Mouse (Mus musculus) stomach, postnatal 0 days (tissue): Measurements from ENCODE around the gene Khnyn.

Source experiments
- CTCF ChIP-seq: IDR thresholded peaks from 2 replicates; pipeline ENCODE4 v1.5.1; 2016; ENCODE audit warnings: antibody characterized with exemption, low read depth, mild to moderate bottlenecking, moderate library complexity
- EP300 ChIP-seq: optimal IDR thresholded peaks from 2 replicates; pipeline ENCODE3; 2016; ENCODE audit warnings: antibody characterized with exemption

- TF ChIP-seq CTCF, result no peak
- TF ChIP-seq EP300, result no peak
These were observed 42.1 kb downstream of the Khnyn start for GRCm38 (mm10) chr14:55926847-55927246.
